Comparison of ENCODE assay signal across 14 mouse cellular contexts in the genomic region with DNA sequence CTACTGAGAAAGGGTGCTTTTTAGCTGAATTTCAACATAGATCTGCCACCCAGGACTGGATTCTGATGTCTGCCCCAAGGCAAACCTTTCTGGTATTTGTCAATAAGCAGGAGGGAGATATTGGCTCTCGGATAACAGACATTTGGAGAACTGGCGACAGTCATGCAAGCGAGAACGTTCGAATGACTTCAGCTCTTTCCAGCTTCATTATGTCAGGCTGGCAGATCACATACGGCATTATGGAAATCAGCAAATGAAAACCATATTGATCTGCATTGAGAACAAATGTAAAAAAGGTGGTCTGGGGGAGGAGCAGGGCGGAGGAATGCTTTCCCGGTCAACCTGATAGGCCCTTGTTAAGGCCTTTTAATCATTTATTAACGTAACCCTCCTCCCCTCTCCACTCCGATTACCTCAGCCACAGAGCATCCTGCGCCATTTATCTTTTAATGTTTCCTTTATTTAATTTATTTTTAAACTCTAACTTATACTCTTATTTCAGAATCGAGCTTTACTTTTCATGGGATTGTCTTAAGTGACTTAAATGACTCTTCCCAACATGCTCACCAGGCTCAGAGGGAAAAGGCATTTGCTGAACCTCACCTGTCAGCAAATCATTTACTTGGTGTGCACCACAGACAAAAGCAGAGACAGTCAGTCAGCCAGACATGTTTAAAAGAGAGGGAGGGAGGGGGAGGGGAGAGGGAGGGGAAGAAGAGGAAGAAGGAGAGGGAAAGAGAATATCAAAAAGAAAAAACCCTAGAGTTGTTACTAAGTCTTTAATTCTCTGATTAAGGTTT.
DNase-seq lines count a peak whose midpoint lies in the region; ATAC-seq lines count a peak whose summit lies in the region.
"Had no signal": no experiment of that assay in that cellular context is flagged by ENCODE, and none has a peak within 500 bp of the region (broad histone marks: within the 10 kb centered on the region; RNA-seq: fewer than 3 reads in every experiment).

No protein-coding gene starts in this region.

- peak; percentile 37 for DNase-seq in kidney, adult 11 months
- no peak for DNase-seq in kidney, postnatal 10 days
- DNase-seq in embryonic facial prominence, embryonic 10.5 days (ENCODE audit: low spot score) = peak; percentile 62
- DNase-seq in frontal cortex, adult 2 months (ENCODE audit: extremely low spot score in 1 of 2, low spot score in 1 of 2) = no peak
- DNase-seq in cerebellum, adult 8-10 months = no peak
- DNase-seq in spleen, adult 12 weeks (ENCODE audit: low spot score) = no peak
- DNase-seq: adrenal gland, postnatal 10 days; cerebellum, adult 9-11 months had no signal

- no peaks in the 10 kb centered on the region for H3K36me3 ChIP-seq in embryonic facial prominence, embryonic 10.5 days (replicated peaks)
- H3K36me3 ChIP-seq in embryonic facial prominence, embryonic 13.5 days = no peaks in the 10 kb centered on the region
- no peaks in the 10 kb centered on the region for H3K36me3 ChIP-seq in limb, embryonic 13.5 days
- H3K36me3 ChIP-seq: heart, embryonic 15.5 days; hindbrain, embryonic 12.5 days; neural tube, embryonic 15.5 days had no signal

- peak overlapping the region; percentile 63 for H3K27ac ChIP-seq in embryonic facial prominence, embryonic 10.5 days (replicated peaks)
- H3K27ac ChIP-seq in embryonic facial prominence, embryonic 13.5 days = peak overlapping the region; percentile 78; the same call in 1 of the 2 replicates
- no peak overlapping the region for H3K27ac ChIP-seq in limb, embryonic 13.5 days
- H3K27ac ChIP-seq: heart, embryonic 15.5 days; hindbrain, embryonic 12.5 days; neural tube, embryonic 15.5 days had no signal

- H3K27me3 ChIP-seq in embryonic facial prominence, embryonic 10.5 days (replicated peaks; ENCODE audit: low read depth, poor library complexity, severe bottlenecking) = no peaks in the 10 kb centered on the region; the same call in 1 of the 2 replicates
- no peaks in the 10 kb centered on the region for H3K27me3 ChIP-seq in embryonic facial prominence, embryonic 13.5 days
- no peaks in the 10 kb centered on the region for H3K27me3 ChIP-seq in limb, embryonic 13.5 days
- H3K27me3 ChIP-seq: heart, embryonic 15.5 days; hindbrain, embryonic 12.5 days; neural tube, embryonic 15.5 days had no signal

- ATAC-seq in embryonic facial prominence, embryonic 13.5 days (ENCODE audit: insufficient number of reproducible peaks, insufficient read depth, low FRiP score, low TSS enrichment, low read depth) = no peak
- ATAC-seq in limb, embryonic 13.5 days (ENCODE audit: low FRiP score, low read depth) = no peak
- ATAC-seq: lung, postnatal 0 days had no signal

- H3K4me1 ChIP-seq in embryonic facial prominence, embryonic 10.5 days = peaks cover 66% of the 10 kb centered on the region
- peaks cover 52% of the 10 kb centered on the region for H3K4me1 ChIP-seq in embryonic facial prominence, embryonic 13.5 days
- peaks cover 50% of the 10 kb centered on the region for H3K4me1 ChIP-seq in limb, embryonic 13.5 days

- no peak overlapping the region for H3K9ac ChIP-seq in embryonic facial prominence, embryonic 13.5 days
- no peak overlapping the region for H3K9ac ChIP-seq in limb, embryonic 13.5 days
- H3K9ac ChIP-seq: heart, embryonic 15.5 days; hindbrain, embryonic 12.5 days; neural tube, embryonic 15.5 days had no signal

- no peaks in the 10 kb centered on the region for H3K9me3 ChIP-seq in embryonic facial prominence, embryonic 10.5 days
- H3K9me3 ChIP-seq in embryonic facial prominence, embryonic 13.5 days = no peaks in the 10 kb centered on the region
- H3K9me3 ChIP-seq in limb, embryonic 13.5 days = no peaks in the 10 kb centered on the region
- H3K9me3 ChIP-seq: heart, embryonic 15.5 days; hindbrain, embryonic 12.5 days; neural tube, embryonic 15.5 days had no signal

- 41% methylated on average over 12 of the region's 12 CpGs for WGBS in embryonic facial prominence, embryonic 10.5 days
- WGBS in embryonic facial prominence, embryonic 13.5 days = 17% methylated on average over 12 of the region's 12 CpGs
- WGBS in limb, embryonic 13.5 days = 28% methylated on average over 12 of the region's 12 CpGs

- H3K4me3 ChIP-seq in embryonic facial prominence, embryonic 10.5 days = no peak overlapping the region
- 0 out of 2 replicates have a peak overlapping the region, but pooled peaks have one; percentile 1 for H3K4me3 ChIP-seq in embryonic facial prominence, embryonic 13.5 days
- H3K4me3 ChIP-seq in limb, embryonic 13.5 days = no peak overlapping the region
- H3K4me3 ChIP-seq: heart, embryonic 15.5 days; hindbrain, embryonic 12.5 days; neural tube, embryonic 15.5 days had no signal

- H3K4me2 ChIP-seq in embryonic facial prominence, embryonic 13.5 days = peak overlapping the region; percentile 48
- peak overlapping the region; percentile 31 for H3K4me2 ChIP-seq in limb, embryonic 13.5 days (replicated peaks)
- H3K4me2 ChIP-seq: heart, embryonic 15.5 days; hindbrain, embryonic 12.5 days; neural tube, embryonic 15.5 days had no signal

Comparison
In these comparisons a context has a peak if more than half of its experiments do, and no peak if none do; other contexts are left out.
1. DNase-seq: peak in kidney, adult 11 months (single experiment) and embryonic facial prominence, embryonic 10.5 days (single experiment); none in kidney, postnatal 10 days (single experiment), frontal cortex, adult 2 months (0 of 2), cerebellum, adult 8-10 months (single experiment) and spleen, adult 12 weeks (single experiment).